Mouse (Mus musculus): ENCODE data around the gene Epdr1. TPM values are rescaled to one million over a fixed set of nuclear protein-coding genes. Genes with fewer than 3 reads are reported as not detected.
"Not testable (repeated sequence)": the region's sequence is repeated elsewhere in the genome, so short reads cannot be mapped to it uniquely, and the experiment has no call there.

The Epdr1 gene
- polyA plus RNA-seq, 1 experiment from 2014 or later: 27.4 TPM

GRCm38 (mm10) chr13:19599242-19599641 lies 20.5 kb downstream of the Epdr1 start:
- Histone ChIP-seq H3K4me2 (no peak overlapping the region), H3K27me3 (no peaks in the 10 kb centered on the region), H3K36me3 (no peaks in the 10 kb centered on the region), H3K9ac (no peak overlapping the region), H3K9me3 (no peaks in the 10 kb centered on the region), H3K4me1 (replicated peaks) (no peaks in the 10 kb centered on the region), H3K27ac (replicated peaks) (no peak overlapping the region), H3K4me3 (no peak overlapping the region)
- no peak for ATAC-seq (ENCODE audit: low FRiP score, low read depth)
- WGBS: 89% methylated on average over 6 of the region's 6 CpGs

- Histone ChIP-seq H3K36me3 (peaks cover 3% of the 10 kb centered on the region; the same call in 1 of the 2 replicates), H3K4me2 (no peak overlapping the region), H3K27ac (replicated peaks) (no peak overlapping the region), H3K4me1 (replicated peaks) (no peaks in the 10 kb centered on the region), H3K9me3 (no peaks in the 10 kb centered on the region), H3K4me3 (no peak overlapping the region), H3K27me3 (no peaks in the 10 kb centered on the region), H3K9ac (no peak overlapping the region)
- WGBS: 95% methylated on average over 1 of the region's 1 CpGs
- no peak for ATAC-seq (ENCODE audit: low FRiP score, low read depth)
Measured at GRCm38 (mm10) chr13:19595141-19595540, 24.6 kb downstream of the Epdr1 start.

- 89% methylated on average over 3 of the region's 3 CpGs for WGBS
- H3K4me3 ChIP-seq: no peak overlapping the region
Measured at GRCm38 (mm10) chr13:19590996-19591759, 28.5 kb downstream of the Epdr1 start.

GRCm38 (mm10) chr13:19575947-19576346 lies 43.8 kb downstream of the Epdr1 start:
- no peaks in the 10 kb centered on the region for H3K27me3 ChIP-seq
- no peaks in the 10 kb centered on the region for H3K9me3 ChIP-seq
- no peak overlapping the region for H3K4me2 ChIP-seq
- H3K4me3 ChIP-seq: no peak overlapping the region
- H3K9ac ChIP-seq: no peak overlapping the region
- ATAC-seq (ENCODE audit: low FRiP score, low read depth): no peak
- no peaks in the 10 kb centered on the region for H3K36me3 ChIP-seq
- no peak overlapping the region for H3K27ac ChIP-seq (replicated peaks)
- no peaks in the 10 kb centered on the region for H3K4me1 ChIP-seq (replicated peaks)
- 90% methylated on average over 3 of the region's 3 CpGs for WGBS

More at GRCm38 (mm10) chr13:19590996-19591759, 28.5 kb downstream of the Epdr1 start:
- H3K9ac ChIP-seq: no peak overlapping the region
- no peaks in the 10 kb centered on the region for H3K9me3 ChIP-seq
- no peaks in the 10 kb centered on the region for H3K4me1 ChIP-seq (replicated peaks)
- H3K4me2 ChIP-seq: no peak overlapping the region
- no peaks in the 10 kb centered on the region for H3K27me3 ChIP-seq
- H3K36me3 ChIP-seq: peaks cover 3% of the 10 kb centered on the region; the same call in 1 of the 2 replicates
- no peak for ATAC-seq (ENCODE audit: low FRiP score, low read depth)
- H3K27ac ChIP-seq (replicated peaks): no peak overlapping the region

GRCm38 (mm10) chr13:19574723-19575122 lies 45.0 kb downstream of the Epdr1 start:
- WGBS: 98% methylated on average over 2 of the region's 2 CpGs
- H3K9me3 ChIP-seq; H3K4me2 ChIP-seq; H3K36me3 ChIP-seq; H3K27ac ChIP-seq (replicated peaks); ATAC-seq (ENCODE audit: low FRiP score, low read depth); H3K27me3 ChIP-seq; H3K9ac ChIP-seq; H3K4me3 ChIP-seq; H3K4me1 ChIP-seq (replicated peaks): not testable (repeated sequence)

- H3K9me3 ChIP-seq; H3K27me3 ChIP-seq; H3K36me3 ChIP-seq; H3K4me3 ChIP-seq; H3K4me1 ChIP-seq (replicated peaks); H3K4me2 ChIP-seq; H3K9ac ChIP-seq; H3K27ac ChIP-seq (replicated peaks); ATAC-seq (ENCODE audit: low FRiP score, low read depth): not testable (repeated sequence)
Measured at GRCm38 (mm10) chr13:19570166-19570565, 49.6 kb downstream of the Epdr1 start.

GRCm38 (mm10) chr13:19562510-19562909 lies 57.2 kb downstream of the Epdr1 start:
- 98% methylated on average over 1 of the region's 1 CpGs for WGBS
- Histone ChIP-seq H3K36me3 (no peaks in the 10 kb centered on the region), H3K27me3 (no peaks in the 10 kb centered on the region), H3K27ac (replicated peaks) (no peak overlapping the region), H3K9me3 (no peaks in the 10 kb centered on the region), H3K4me1 (replicated peaks) (no peaks in the 10 kb centered on the region), H3K4me3 (no peak overlapping the region), H3K9ac (no peak overlapping the region), H3K4me2 (no peak overlapping the region)
- ATAC-seq (ENCODE audit: low FRiP score, low read depth): no peak

GRCm38 (mm10) chr13:19555391-19555790 lies 64.3 kb downstream of the Epdr1 start:
- 92% methylated on average over 4 of the region's 4 CpGs for WGBS
- Histone ChIP-seq H3K36me3 (no peaks in the 10 kb centered on the region), H3K4me3 (no peak overlapping the region), H3K27me3 (no peaks in the 10 kb centered on the region), H3K27ac (replicated peaks) (no peak overlapping the region), H3K9ac (no peak overlapping the region), H3K4me1 (replicated peaks) (no peaks in the 10 kb centered on the region), H3K9me3 (no peaks in the 10 kb centered on the region), H3K4me2 (no peak overlapping the region)
- no peak for ATAC-seq (ENCODE audit: low FRiP score, low read depth)

Other genes starting within 250 kb of the Epdr1 start
- gene Stard3nl, start 224.1 kb downstream of the Epdr1 start, polyA plus RNA-seq (2015; fragmentation: Nextera tagmentation; extraction: Ambion mirVana): 203 and 204 TPM in 2 replicates
- gene Sfrp4, start 3.2 kb upstream of the Epdr1 start, polyA plus RNA-seq (2015; fragmentation: Nextera tagmentation; extraction: Ambion mirVana): 3.1 and 4.9 TPM in 2 replicates
- 0.13 and 0.14 TPM in 2 replicates for gene Nme8, start 77.9 kb upstream of the Epdr1 start, polyA plus RNA-seq (2015; fragmentation: Nextera tagmentation; extraction: Ambion mirVana)
- gene Gpr141, start 204.3 kb upstream of the Epdr1 start, polyA plus RNA-seq (2015; fragmentation: Nextera tagmentation; extraction: Ambion mirVana): 0.24 TPM in 1 of 2 replicates, not detected in the other